Mouse (Mus musculus) CH12.LX (cell line): ENCODE measurements around the gene Dll1. TPM values are rescaled to one million over a fixed set of nuclear protein-coding genes. Genes with fewer than 3 reads are reported as not detected.

ENCODE experiments used
- DNase-seq: peaks from one replicate; pipeline ENCODE4 v3.0.0-alpha.2; 2013; ENCODE audit errors: extremely low read depth
- H3K27ac ChIP-seq: 2 replicates; pipeline ENCODE4 v1.5.1; 2012; ENCODE audit warnings: low read depth, mild to moderate bottlenecking, control low read depth, moderate library complexity; ENCODE audit not compliant: insufficient read depth
- H3K27me3 ChIP-seq: replicated peaks from 2 replicates; pipeline ENCODE3; 2012; ENCODE audit warnings: inconsistent platforms
- H3K36me3 ChIP-seq, 2 experiments: replicated peaks in 1 of 2; 2 replicates each; pipeline versions ENCODE3 to v1.6.1; 2012; ENCODE audit warnings: inconsistent platforms in 1 of 2, low read length in 1 of 2, mild to moderate bottlenecking in 1 of 2, mixed read lengths in 1 of 2, moderate library complexity in 1 of 2; ENCODE audit not compliant: control insufficient read depth in 1 of 2, insufficient read depth in 1 of 2
- H3K4me1 ChIP-seq, 2 experiments: 2 replicates each; pipeline ENCODE4 v1.6.1; 2012; ENCODE audit warnings: inconsistent platforms in 1 of 2, moderate library complexity in 1 of 2; ENCODE audit not compliant: insufficient read depth in 2 of 2, control insufficient read depth in 1 of 2
- H3K4me2 ChIP-seq: 2 replicates; pipeline ENCODE4 v1.6.1; 2012; ENCODE audit warnings: low read depth, mild to moderate bottlenecking, control low read depth; ENCODE audit not compliant: poor library complexity, insufficient read depth, severe bottlenecking
- H3K4me3 ChIP-seq, 3 experiments: fragments of 150-350 bp in 1 of 3; sonication (generic) in 1 of 3; replicated peaks in 1 of 3; 2 replicates each; pipeline versions ENCODE3 to v1.5.1; 2011 to 2012; ENCODE audit warnings: low read depth in 2 of 3, low read length in 2 of 3, mild to moderate bottlenecking in 2 of 3, moderate library complexity in 2 of 3, control low read depth in 1 of 3, improper control_type of control experiment in 1 of 3, inconsistent platforms in 1 of 3, mixed read lengths in 1 of 3; ENCODE audit not compliant: poor library complexity in 1 of 3
- H3K79me2 ChIP-seq: replicated peaks from 2 replicates; pipeline ENCODE4 v1.6.1; 2012; ENCODE audit warnings: mild to moderate bottlenecking, moderate library complexity; ENCODE audit not compliant: control insufficient read depth, poor library complexity, insufficient read depth, severe bottlenecking; ENCODE audit errors: extremely low read depth
- H3K9ac ChIP-seq: 2 replicates; pipeline ENCODE4 v1.6.1; 2012; ENCODE audit warnings: low read depth, mild to moderate bottlenecking, control low read depth, moderate library complexity; ENCODE audit not compliant: insufficient read depth
- H3K9me3 ChIP-seq: replicated peaks from 2 replicates; pipeline ENCODE3; 2012; ENCODE audit warnings: low read length, inconsistent platforms, mixed read lengths
- BHLHE40 ChIP-seq: IDR thresholded peaks from 2 replicates; pipeline ENCODE4 v1.6.1; 2011; ENCODE audit warnings: mild to moderate bottlenecking, low read depth, low read length, improper control_type of control experiment
- CHD1 ChIP-seq: IDR thresholded peaks from 2 replicates; pipeline ENCODE4 v1.6.1; 2012; ENCODE audit warnings: low read depth, low read length, improper control_type of control experiment, inconsistent platforms
- CHD2 ChIP-seq: IDR thresholded peaks from 2 replicates; pipeline ENCODE4 v1.6.1; 2011; ENCODE audit warnings: low read length, improper control_type of control experiment
- CTCF ChIP-seq, 2 experiments: IDR thresholded peaks in 1 of 2; conservative IDR thresholded peaks in 1 of 2; 2 replicates each; pipeline ENCODE4 v1.5.1; 2011 to 2012; ENCODE audit warnings: low read depth in 2 of 2, low read length in 2 of 2, improper control_type of control experiment in 1 of 2, inconsistent platforms in 1 of 2, mild to moderate bottlenecking in 1 of 2, moderate library complexity in 1 of 2
- E2F4 ChIP-seq: IDR thresholded peaks from 2 replicates; pipeline ENCODE4 v1.6.1; 2011; ENCODE audit warnings: low read depth, low read length, improper control_type of control experiment; ENCODE audit not compliant: insufficient replicate concordance
- ELF1 ChIP-seq: IDR thresholded peaks from 2 replicates; pipeline ENCODE4 v1.6.1; 2014; ENCODE audit warnings: low read depth, mild to moderate bottlenecking, inconsistent platforms, low read length, improper control_type of control experiment
- GABPA ChIP-seq: IDR thresholded peaks from 2 replicates; pipeline ENCODE4 v1.6.1; 2012; ENCODE audit warnings: low read depth, low read length, improper control_type of control experiment, inconsistent platforms; ENCODE audit not compliant: insufficient replicate concordance
- HCFC1 ChIP-seq: IDR thresholded peaks from 2 replicates; pipeline ENCODE4 v1.6.1; 2012; ENCODE audit warnings: low read depth, mild to moderate bottlenecking, inconsistent platforms, low read length, improper control_type of control experiment
- IRF4 ChIP-seq: IDR thresholded peaks from 2 replicates; pipeline ENCODE4 v1.6.1; 2014; ENCODE audit warnings: low read depth, mild to moderate bottlenecking, inconsistent platforms, low read length, improper control_type of control experiment
- JUND ChIP-seq: conservative IDR thresholded peaks from 2 replicates; pipeline ENCODE4 v1.6.1; 2011; ENCODE audit warnings: low read depth, low read length, improper control_type of control experiment
- MAFK ChIP-seq: IDR thresholded peaks from 2 replicates; pipeline ENCODE4 v1.6.1; 2011; ENCODE audit warnings: low read length, improper control_type of control experiment; ENCODE audit not compliant: insufficient replicate concordance
- MYC ChIP-seq: IDR thresholded peaks from 2 replicates; pipeline ENCODE4 v1.6.1; 2011; ENCODE audit warnings: low read depth, mild to moderate bottlenecking, improper control_type of control experiment, low read length
- NRF1 ChIP-seq: IDR thresholded peaks from 2 replicates; pipeline ENCODE4 v1.6.1; 2014; ENCODE audit warnings: low read depth, mild to moderate bottlenecking, inconsistent platforms, low read length, improper control_type of control experiment, moderate library complexity
- PAX5 ChIP-seq: IDR thresholded peaks from 2 replicates; pipeline ENCODE4 v1.6.1; 2012; ENCODE audit warnings: low read length, inconsistent platforms, mixed read lengths
- POLR2A ChIP-seq: IDR thresholded peaks from 2 replicates; pipeline ENCODE4 v1.6.1; 2011; ENCODE audit warnings: low read depth, mild to moderate bottlenecking, improper control_type of control experiment, low read length
- POLR2AphosphoS2 ChIP-seq: IDR thresholded peaks from 2 replicates; pipeline ENCODE4 v1.6.1; 2011; ENCODE audit warnings: low read depth, low read length, improper control_type of control experiment
- RAD21 ChIP-seq: IDR thresholded peaks from 2 replicates; pipeline ENCODE4 v1.6.1; 2011; ENCODE audit warnings: low read depth, mild to moderate bottlenecking, low read length, improper control_type of control experiment, moderate library complexity
- RCOR1 ChIP-seq: conservative IDR thresholded peaks from 2 replicates; pipeline ENCODE4 v1.6.1; 2012; ENCODE audit warnings: low read depth, mild to moderate bottlenecking, inconsistent platforms, low read length, improper control_type of control experiment
- TBP ChIP-seq: conservative IDR thresholded peaks from 2 replicates; pipeline ENCODE4 v1.6.1; 2011; ENCODE audit warnings: low read depth, low read length, improper control_type of control experiment
- TCF12 ChIP-seq: IDR thresholded peaks from 2 replicates; pipeline ENCODE4 v1.6.1; 2014; ENCODE audit warnings: low read depth, mild to moderate bottlenecking, inconsistent platforms, low read length, improper control_type of control experiment
- USF1 ChIP-seq: IDR thresholded peaks from 2 replicates; pipeline ENCODE4 v1.6.1; 2014; ENCODE audit warnings: low read depth, mild to moderate bottlenecking, inconsistent platforms, low read length, improper control_type of control experiment
- ZC3H11A ChIP-seq: IDR thresholded peaks from 2 replicates; pipeline ENCODE4 v1.6.1; 2012; ENCODE audit warnings: low read depth, mild to moderate bottlenecking, inconsistent platforms, low read length, improper control_type of control experiment
- ZKSCAN1 ChIP-seq: IDR thresholded peaks from 2 replicates; pipeline ENCODE4 v1.6.1; 2012; ENCODE audit warnings: low read depth, inconsistent platforms, low read length, improper control_type of control experiment, borderline replicate concordance
- ZNF384 ChIP-seq: IDR thresholded peaks from 2 replicates; pipeline ENCODE4 v1.6.1; 2012; ENCODE audit warnings: low read depth, low read length, improper control_type of control experiment, inconsistent platforms
- dilution Hi-C: fragments of 300-500 bp; cut with MboI; formaldehyde crosslinking; loops from 2 replicates; pipeline ENCODE4 v1.14.3; 2020; ENCODE audit warnings: low sequenced_read_pairs; ENCODE audit not compliant: extremely low pct_unique_long_range_greater_than_20kb, extremely low pct_ligation_motif_present
- in situ Hi-C: fragments of 300-500 bp; cut with MboI; formaldehyde crosslinking; loops from 3 replicates; pipeline ENCODE4 v1.14.3; 2019; ENCODE audit warnings: low sequenced_read_pairs, low pct_ligation_motif_present, low pct_unique_long_range_greater_than_20kb, mixed read lengths
- polyA plus RNA-seq: library from polyadenylated mRNA; unstranded; fragments of >175 nt; gene quantifications from 2 replicates; pipeline ENCODE4 v1.2.1, GENCODE M21; 2012; ENCODE audit warnings: low read depth; ENCODE audit not compliant: insufficient read length
- total RNA-seq, 2 experiments: library from RNA; depleted of rRNA; stranded (reverse); fragments of 300-350 nt in 1 of 2; fragments of >200 nt in 1 of 2; gene quantifications; 2 replicates each; pipeline ENCODE4 v1.2.3; 2012 to 2014

The Dll1 gene
- total and polyA plus RNA-seq, 3 experiments, result 0.25 to 0.52 (median 0.29) TPM

DNA sequence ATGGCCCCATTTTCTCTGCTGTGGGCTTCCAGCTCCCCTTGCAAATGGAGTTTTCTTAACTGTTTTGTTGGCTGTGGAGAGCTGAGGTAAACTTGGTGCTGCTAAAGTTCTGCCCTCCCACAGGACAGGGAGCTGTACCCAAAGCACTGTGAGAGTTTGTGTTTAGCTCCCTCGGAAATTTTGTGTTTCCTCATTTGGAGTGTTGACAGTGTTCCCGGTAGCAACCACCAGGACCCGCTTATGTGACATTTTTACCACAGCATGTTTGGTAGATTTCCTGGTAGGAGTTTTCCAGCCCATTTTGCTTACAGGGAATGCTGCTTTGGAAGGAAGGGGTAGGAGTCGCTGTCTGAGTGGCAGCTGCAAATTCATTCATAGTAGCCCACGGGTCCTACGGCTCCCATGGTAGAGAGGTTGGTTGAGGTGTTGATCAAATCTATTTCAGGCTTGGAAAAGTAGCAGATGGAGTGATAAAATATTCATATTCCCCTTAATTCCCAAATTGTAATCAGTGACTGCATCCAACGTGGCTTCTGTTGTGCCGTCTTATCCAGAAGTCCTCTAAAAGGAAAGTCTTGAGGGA lies 43.4 kb upstream of the Dll1 start:
- peaks cover 4% of the 10 kb centered on the region for H3K9me3 ChIP-seq
- H3K27ac ChIP-seq, result no peak overlapping the region
- H3K4me3 ChIP-seq, result no peak overlapping the region
- TF ChIP-seq BHLHE40 (no peak), POLR2AphosphoS2 (no peak), PAX5 (no peak), RAD21 (no peak), USF1 (no peak), IRF4 (no peak), TBP (no peak), ZKSCAN1 (no peak), CHD1 (no peak), MAFK (no peak), POLR2A (no peak), E2F4 (no peak), GABPA (no peak), TCF12 (no peak), JUND (no peak), CHD2 (no peak), NRF1 (no peak), CTCF (conservative IDR thresholded peaks at IDR 0.05 in 1 of 2, IDR thresholded peaks at IDR 0.05 in 1 of 2; ENCODE audit: low read depth in 2 of 2, low read length in 2 of 2) (no peak)
- TF ChIP-seq, all 38 proteins: peak for 0
- no peaks in the 10 kb centered on the region for H3K4me1 ChIP-seq
- H3K27me3 ChIP-seq, result no peaks in the 10 kb centered on the region
- H3K9ac ChIP-seq, result no peak overlapping the region
- H3K79me2 ChIP-seq, result no peaks in the 10 kb centered on the region
- peaks cover 78 to 97% of the 10 kb centered on the region in 2 experiments for H3K36me3 ChIP-seq
- in situ Hi-C loops, result no loop called here
- no peak for DNase-seq
- dilution Hi-C loops, result no loop called here
- no peak overlapping the region for H3K4me2 ChIP-seq

DNA sequence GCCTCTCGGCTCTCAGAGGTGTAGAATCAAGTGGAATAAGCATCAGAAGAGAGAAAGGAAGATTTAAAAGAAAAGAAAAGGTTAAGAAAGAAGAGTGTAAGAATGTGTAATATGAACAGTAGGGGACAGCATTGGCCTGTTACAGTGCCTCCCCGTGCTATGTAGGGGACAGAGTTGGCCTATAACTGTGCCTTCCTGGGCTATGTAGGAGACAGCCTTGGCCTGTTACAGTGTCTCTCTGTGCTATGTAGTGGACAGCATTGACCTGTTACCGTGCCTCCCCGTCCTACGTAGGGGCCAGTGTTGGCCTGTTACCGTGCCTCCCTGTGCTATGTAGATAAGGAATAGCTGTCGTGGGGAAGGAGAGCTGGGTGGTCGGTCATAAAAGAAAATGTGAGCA lies 42.9 kb upstream of the Dll1 start:
- in situ Hi-C loops, result no loop called here
- dilution Hi-C loops, result no loop called here
- peaks cover 80 to 97% of the 10 kb centered on the region in 2 experiments for H3K36me3 ChIP-seq

More for the DNA sequence above, 42.9 kb upstream of the Dll1 start:
- no peak for DNase-seq
- no peak for TF ChIP-seq ELF1
- TF ChIP-seq HCFC1, result no peak
- no peak for TF ChIP-seq MYC
- no peak for TF ChIP-seq CHD2
- TF ChIP-seq RCOR1, result no peak
- TF ChIP-seq ZNF384, result no peak
- TF ChIP-seq RAD21, result peak; percentile 40
- peak in 1 of 2 experiments; percentile 43; a peak in 2 of 4 replicates for TF ChIP-seq CTCF (conservative IDR thresholded peaks at IDR 0.05 in 1 of 2, IDR thresholded peaks at IDR 0.05 in 1 of 2; ENCODE audit: low read depth in 2 of 2, low read length in 2 of 2)
- no peak for TF ChIP-seq POLR2AphosphoS2
- no peak for TF ChIP-seq ZC3H11A
- Histone ChIP-seq H3K4me2 (no peak overlapping the region), H3K9ac (no peak overlapping the region), H3K4me3 (no peak overlapping the region), H3K79me2 (no peaks in the 10 kb centered on the region), H3K27ac (no peak overlapping the region), H3K4me1 (no peaks in the 10 kb centered on the region), H3K9me3 (peaks cover 4% of the 10 kb centered on the region), H3K27me3 (no peaks in the 10 kb centered on the region)
